Mouse (Mus musculus) hindbrain, embryonic 15.5 days (tissue): ENCODE data around the gene Shoc2. TPM values are rescaled to one million over a fixed set of nuclear protein-coding genes. Genes with fewer than 3 reads are reported as not detected.
"Not testable (repeated sequence)": the region's sequence is repeated elsewhere in the genome, so short reads cannot be mapped to it uniquely, and the experiment has no call there.

Source experiments
- ATAC-seq: fragments of 200-750 bp; cut with Nextera tagmentation; 2 replicates; pipeline ENCODE4 v1.8.0; 2017; ENCODE audit warnings: low read depth, moderate number of reproducible peaks, moderate TSS enrichment; ENCODE audit not compliant: low FRiP score
- H3K27ac ChIP-seq: fragments of 300-500 bp; sonication (generic); replicated peaks from 2 replicates; pipeline ENCODE4 v1.5.1; 2015; ENCODE audit warnings: mild to moderate bottlenecking, inconsistent platforms
- H3K27me3 ChIP-seq: fragments of 300-500 bp; sonication (generic); 2 replicates; pipeline ENCODE4 v1.6.1; 2015; ENCODE audit warnings: control low read depth, inconsistent platforms
- H3K36me3 ChIP-seq: fragments of 300-500 bp; sonication (generic); 2 replicates; pipeline ENCODE4 v1.6.1; 2015; ENCODE audit warnings: control low read depth, inconsistent platforms
- H3K4me1 ChIP-seq: fragments of 300-500 bp; sonication (generic); replicated peaks from 2 replicates; pipeline ENCODE4 v1.6.1; 2015; ENCODE audit warnings: control low read depth, inconsistent platforms
- H3K4me2 ChIP-seq: fragments of 300-500 bp; sonication (generic); 2 replicates; pipeline ENCODE4 v1.6.1; 2015; ENCODE audit warnings: moderate library complexity, mild to moderate bottlenecking, inconsistent platforms
- H3K4me3 ChIP-seq: fragments of 300-500 bp; sonication (generic); 2 replicates; pipeline ENCODE4 v1.5.1; 2015; ENCODE audit warnings: mild to moderate bottlenecking, inconsistent platforms
- H3K9ac ChIP-seq: fragments of 300-500 bp; sonication (generic); 2 replicates; pipeline ENCODE4 v1.6.1; 2015; ENCODE audit warnings: inconsistent platforms
- H3K9me3 ChIP-seq: fragments of 300-500 bp; sonication (generic); 2 replicates; pipeline ENCODE4 v1.6.1; 2016; ENCODE audit warnings: control low read depth, inconsistent platforms
- WGBS: fragments of 180-500 bp; shearing (Covaris S2); methylation state at CpG from one replicate; pipeline ENCODE4 v1.1.7; 2015; 5-methylcytosine and 5-hydroxymethylcytosine counted together
- polyA plus RNA-seq: library from polyadenylated mRNA; unstranded; fragments of >200 nt; fragmentation: Nextera tagmentation; extraction: Ambion mirVana; gene quantifications from 2 replicates; pipeline ENCODE4 v1.2.1, GENCODE M21; 2015

Gene Shoc2
- polyA plus RNA-seq, 1 experiment from 2014 or later: 64.6 TPM

DNA sequence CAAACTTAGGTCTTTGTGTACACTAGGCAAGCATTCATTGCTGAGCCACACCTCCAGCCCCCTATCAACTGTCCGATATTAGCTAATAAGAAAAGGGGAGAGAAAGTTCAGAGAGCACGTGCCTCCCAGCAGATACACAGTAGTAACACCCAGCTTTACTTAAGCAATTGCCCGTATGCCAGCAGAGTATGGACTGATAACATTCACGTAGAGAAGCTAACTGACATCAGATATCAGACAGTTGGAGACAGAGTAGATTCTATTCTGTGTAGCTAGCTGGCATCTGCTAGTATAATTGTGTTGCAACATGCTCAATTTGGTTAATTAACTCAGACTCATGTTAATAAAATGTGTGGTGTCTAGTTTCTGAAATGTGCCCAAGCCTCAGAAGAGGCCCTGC is 3.0 kb upstream of the Shoc2 start:
- no peaks in the 10 kb centered on the region for H3K27me3 ChIP-seq
- no peak overlapping the region for H3K4me2 ChIP-seq
- no peaks in the 10 kb centered on the region for H3K9me3 ChIP-seq
- no peak overlapping the region for H3K4me3 ChIP-seq
- H3K27ac ChIP-seq: no peak overlapping the region
- peaks cover 19% of the 10 kb centered on the region for H3K4me1 ChIP-seq
- H3K36me3 ChIP-seq: peaks cover 16% of the 10 kb centered on the region
- no peak overlapping the region for H3K9ac ChIP-seq
- WGBS: 89% methylated on average over 4 of the region's 4 CpGs
- no peak for ATAC-seq

DNA sequence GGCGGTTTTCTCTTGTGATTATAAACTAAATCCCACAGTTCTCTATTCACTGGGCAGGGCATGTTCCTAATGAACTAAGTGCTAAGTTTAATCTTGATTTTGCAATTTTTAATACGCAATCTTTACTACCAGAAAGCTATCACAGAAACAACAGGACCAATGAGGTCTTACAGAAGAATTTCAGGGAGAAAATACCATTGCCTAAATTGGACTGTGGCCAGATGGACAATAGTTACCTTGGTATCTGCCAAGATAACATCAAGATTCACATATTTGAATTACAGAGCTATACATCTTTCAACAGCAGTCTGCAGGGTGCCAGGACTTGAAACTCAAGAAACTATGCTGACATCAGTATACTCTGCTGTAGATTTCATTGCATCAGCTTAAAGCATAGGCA is 1.8 kb upstream of the Shoc2 start:
- Histone ChIP-seq H3K4me1 (peaks cover 27% of the 10 kb centered on the region), H3K27me3 (no peaks in the 10 kb centered on the region), H3K4me3 (peak overlapping the region; percentile 95; the same call in 1 of the 2 replicates), H3K9me3 (no peaks in the 10 kb centered on the region), H3K27ac (no peak overlapping the region), H3K36me3 (peaks cover 16% of the 10 kb centered on the region), H3K9ac (peak overlapping the region; percentile 69; the same call in 1 of the 2 replicates), H3K4me2 (peak overlapping the region; percentile 60)
- 97% methylated on average over 2 of the region's 2 CpGs for WGBS
- no peak for ATAC-seq

DNA sequence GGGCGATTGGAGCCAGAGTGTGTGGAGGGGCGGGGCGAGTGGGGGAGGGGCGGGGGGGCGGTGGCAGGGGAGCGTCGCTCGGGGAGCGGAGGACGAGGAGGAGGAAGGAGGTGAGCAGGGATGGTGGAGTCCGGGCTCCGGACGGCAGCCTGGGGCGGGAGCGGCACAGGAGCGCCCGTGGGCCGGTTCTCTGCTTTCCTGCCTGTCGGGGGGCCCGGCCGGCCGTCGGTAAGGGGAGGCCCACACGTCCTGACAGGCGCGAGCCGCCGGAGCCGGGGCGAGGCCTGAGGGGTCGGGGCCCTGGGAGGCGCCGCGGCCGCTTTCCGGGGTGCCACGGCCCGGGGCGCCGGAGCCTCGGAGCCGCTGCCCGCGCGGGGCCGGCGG is 672 bp downstream of the Shoc2 start:
- H3K27me3 ChIP-seq: no peaks in the 10 kb centered on the region
- no peaks in the 10 kb centered on the region for H3K36me3 ChIP-seq
- no peak; the same call in 1 of the 2 replicates for ATAC-seq
- H3K4me2 ChIP-seq: peak overlapping the region; percentile 63
- 0% methylated on average over 20 of the region's 47 CpGs for WGBS
- H3K9ac ChIP-seq: peak overlapping the region; percentile 91
- H3K4me3 ChIP-seq: peak overlapping the region; percentile 95
- H3K27ac ChIP-seq: peak overlapping the region; percentile 98
- no peaks in the 10 kb centered on the region for H3K9me3 ChIP-seq
- peaks cover 32% of the 10 kb centered on the region for H3K4me1 ChIP-seq

DNA sequence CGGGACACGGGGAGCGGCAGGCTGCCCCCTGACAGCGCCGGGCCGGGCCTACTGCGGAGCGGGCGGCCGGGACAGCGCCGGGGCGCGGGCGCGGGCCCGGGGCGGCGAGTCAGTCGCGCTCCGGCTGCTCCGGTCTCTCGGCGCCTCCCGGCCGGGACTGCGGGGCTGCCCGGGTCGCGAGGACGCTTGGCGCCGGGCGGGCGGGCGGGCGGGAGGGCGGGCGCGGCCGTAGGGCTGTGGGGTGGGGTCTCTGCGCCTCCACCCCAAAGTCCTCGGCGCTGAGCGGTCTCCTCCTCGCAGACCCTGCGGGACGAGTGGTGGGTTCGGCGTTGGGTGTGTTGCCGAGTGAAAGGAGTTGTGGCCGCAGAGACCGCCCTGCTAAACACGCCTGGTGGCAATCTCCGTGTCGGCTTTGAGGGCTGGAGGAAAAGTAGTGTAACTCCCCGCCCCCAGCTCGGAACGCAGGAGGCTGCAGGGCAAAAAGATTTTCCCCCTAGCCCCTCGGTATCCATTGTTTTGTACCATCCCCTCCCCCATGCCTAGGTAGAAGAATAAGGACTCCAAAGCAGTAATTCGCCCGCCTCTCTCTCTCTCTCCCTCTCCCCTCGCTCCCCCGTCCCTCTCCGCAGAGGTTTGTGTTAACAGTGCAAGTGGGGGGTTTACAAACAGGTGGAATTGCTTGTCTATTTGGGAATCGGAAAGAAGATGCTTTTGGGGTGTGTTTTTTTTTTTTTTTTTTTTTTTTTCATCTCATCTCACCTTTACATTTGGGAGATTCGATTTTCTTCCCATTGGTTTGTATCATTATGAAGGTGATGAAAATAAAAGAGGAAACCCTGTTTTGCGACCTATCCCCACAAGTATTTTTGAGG is 1.3 kb downstream of the Shoc2 start:
- WGBS: under 1% methylated on average over 30 of the region's 69 CpGs
- peak overlapping the region; percentile 98 for H3K27ac ChIP-seq
- peak overlapping the region; percentile 63 for H3K4me2 ChIP-seq
- peak overlapping the region; percentile 91 for H3K9ac ChIP-seq
- peak overlapping the region; percentile 95 for H3K4me3 ChIP-seq
- H3K9me3 ChIP-seq: no peaks in the 10 kb centered on the region
- H3K36me3 ChIP-seq: no peaks in the 10 kb centered on the region
- H3K4me1 ChIP-seq: peaks cover 32% of the 10 kb centered on the region
- ATAC-seq: peak; percentile 10; the same call in 1 of the 2 replicates
- H3K27me3 ChIP-seq: no peaks in the 10 kb centered on the region

DNA sequence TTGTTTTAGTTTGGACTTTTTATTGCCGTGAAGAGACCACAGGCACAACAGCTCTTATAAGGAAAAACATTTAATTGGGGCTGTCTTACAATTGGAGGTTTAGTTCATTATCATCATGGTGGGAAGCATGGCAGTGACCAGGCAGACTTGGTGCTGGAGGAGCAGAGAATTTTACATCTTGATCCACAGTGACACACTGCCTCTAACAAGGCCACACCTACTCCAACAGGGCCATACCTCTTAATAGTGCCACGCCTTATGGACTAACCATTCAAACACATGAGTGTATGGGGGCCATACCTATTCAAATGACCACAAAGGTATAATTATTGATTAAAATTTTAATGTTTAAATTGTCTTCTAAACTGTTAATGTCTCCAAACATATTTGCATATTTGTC is 13.4 kb downstream of the Shoc2 start:
- Histone ChIP-seq H3K27me3 (no peaks in the 10 kb centered on the region), H3K4me1 (no peaks in the 10 kb centered on the region), H3K9me3 (no peaks in the 10 kb centered on the region), H3K27ac (no peak overlapping the region), H3K4me3 (no peak overlapping the region), H3K36me3 (no peaks in the 10 kb centered on the region), H3K9ac (no peak overlapping the region), H3K4me2 (no peak overlapping the region)
- no peak for ATAC-seq
- 91% methylated on average over 2 of the region's 2 CpGs for WGBS

DNA sequence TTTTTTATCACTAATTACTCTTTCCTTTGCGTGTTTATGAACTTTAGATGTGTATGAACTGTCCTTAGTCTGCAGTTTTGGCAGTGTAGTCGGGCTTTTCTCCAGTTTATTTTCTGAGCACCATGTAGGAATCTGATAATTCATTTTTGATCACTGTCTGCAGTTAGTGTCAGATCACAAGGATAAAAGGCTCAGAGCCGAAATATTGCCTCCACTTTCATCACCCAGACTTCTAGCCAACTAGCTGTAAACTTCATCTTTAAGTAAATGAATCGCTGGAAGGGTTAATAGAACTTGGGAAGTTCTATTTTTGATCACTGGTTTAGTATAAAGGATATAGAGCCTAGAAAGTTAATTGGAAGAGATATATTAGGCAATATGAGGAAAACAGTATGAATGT is 18.4 kb downstream of the Shoc2 start:
- Histone ChIP-seq H3K36me3 (no peaks in the 10 kb centered on the region), H3K27me3 (no peaks in the 10 kb centered on the region), H3K27ac (no peak overlapping the region), H3K4me2 (no peak overlapping the region), H3K9ac (no peak overlapping the region), H3K4me3 (no peak overlapping the region), H3K9me3 (no peaks in the 10 kb centered on the region), H3K4me1 (no peaks in the 10 kb centered on the region)
- no peak for ATAC-seq
- 94% methylated on average over 4 of the region's 4 CpGs for WGBS

DNA sequence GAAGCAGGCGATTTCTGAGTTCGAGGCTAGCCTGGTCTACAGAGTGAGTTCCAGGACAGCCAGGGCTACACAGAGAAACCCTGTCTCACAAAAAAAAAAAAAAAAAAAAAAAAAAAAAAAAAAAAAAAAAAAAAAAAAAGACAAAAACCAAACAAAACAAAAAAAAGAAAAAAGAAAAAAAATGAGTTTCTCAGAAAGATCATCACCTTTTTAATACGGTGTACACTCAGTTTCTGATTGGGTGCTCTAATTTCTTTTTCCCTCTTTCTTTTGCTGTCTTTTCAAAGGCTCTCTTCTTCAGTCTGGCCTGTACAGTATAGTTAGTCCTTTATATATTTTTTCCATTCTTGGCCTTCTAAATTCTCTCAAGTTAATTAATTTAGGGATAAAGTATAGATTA is 20.2 kb downstream of the Shoc2 start:
- H3K4me3 ChIP-seq, H3K27me3 ChIP-seq, H3K36me3 ChIP-seq, H3K4me1 ChIP-seq, H3K9ac ChIP-seq, ATAC-seq, H3K9me3 ChIP-seq, H3K27ac ChIP-seq, H3K4me2 ChIP-seq: not testable (repeated sequence)
- WGBS: 94% methylated on average over 3 of the region's 3 CpGs

DNA sequence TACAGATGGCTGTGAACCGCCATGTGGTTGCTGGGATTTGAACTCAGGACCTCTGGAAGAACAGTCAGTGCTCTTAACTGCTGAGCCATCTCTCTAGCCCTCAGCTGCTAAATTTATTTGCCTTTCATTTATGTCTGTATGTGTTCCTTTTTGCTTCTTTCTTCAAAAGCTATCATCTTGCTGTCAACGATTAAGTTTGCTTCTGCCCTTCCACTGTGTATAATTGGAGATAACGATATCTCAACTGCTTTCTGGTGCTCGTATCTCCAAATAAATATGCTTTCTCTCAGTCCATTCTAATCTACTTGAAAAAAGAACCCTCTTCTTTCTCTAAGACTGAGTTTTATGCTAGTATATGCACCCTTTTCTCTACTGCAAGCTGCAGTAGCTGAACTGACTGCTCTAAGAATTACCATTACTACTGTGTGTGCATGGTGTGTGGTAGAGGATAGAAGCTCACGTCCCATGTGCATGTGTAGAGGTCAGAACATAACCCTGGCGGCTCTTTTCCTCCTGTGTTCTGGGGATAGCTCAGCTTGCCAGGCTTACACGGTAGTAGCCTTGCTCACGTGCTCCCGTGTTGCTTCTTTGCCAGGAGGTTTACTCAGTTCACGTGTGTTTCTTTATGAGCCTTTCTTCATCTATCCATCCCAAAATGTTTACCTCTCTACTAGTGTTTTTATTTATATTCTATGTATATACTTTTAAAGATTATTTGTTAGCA is 21.0 kb downstream of the Shoc2 start:
- Histone ChIP-seq H3K4me3 (no peak overlapping the region), H3K27ac (no peak overlapping the region), H3K4me2 (no peak overlapping the region), H3K9ac (no peak overlapping the region), H3K36me3 (no peaks in the 10 kb centered on the region), H3K4me1 (no peaks in the 10 kb centered on the region), H3K27me3 (no peaks in the 10 kb centered on the region), H3K9me3 (no peaks in the 10 kb centered on the region)
- ATAC-seq: no peak
- WGBS: 93% methylated on average over 10 of the region's 10 CpGs

DNA sequence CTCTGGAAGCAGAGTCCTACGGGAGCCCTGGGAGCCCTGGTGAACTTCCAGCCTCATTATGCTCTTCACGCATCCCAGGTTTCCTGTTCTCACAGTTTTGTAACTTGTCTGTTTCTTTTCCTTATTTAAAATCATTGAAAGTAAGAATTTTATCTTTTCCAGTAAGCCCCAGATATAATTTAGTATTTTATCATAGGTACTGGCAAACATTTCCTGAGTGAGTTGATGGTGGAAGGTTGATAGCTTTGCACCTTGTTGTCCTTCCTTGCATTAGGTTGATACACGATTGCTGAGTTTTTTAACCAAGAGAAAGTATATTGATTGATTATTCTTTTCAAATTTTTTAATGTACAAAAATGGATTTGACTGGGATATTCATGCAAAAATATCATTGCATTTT is 25.1 kb downstream of the Shoc2 start:
- Histone ChIP-seq H3K9ac (no peak overlapping the region), H3K36me3 (no peaks in the 10 kb centered on the region), H3K27ac (no peak overlapping the region), H3K27me3 (no peaks in the 10 kb centered on the region), H3K9me3 (no peaks in the 10 kb centered on the region), H3K4me3 (no peak overlapping the region), H3K4me1 (no peaks in the 10 kb centered on the region), H3K4me2 (no peak overlapping the region)
- no peak for ATAC-seq
- 91% methylated on average over 3 of the region's 3 CpGs for WGBS

DNA sequence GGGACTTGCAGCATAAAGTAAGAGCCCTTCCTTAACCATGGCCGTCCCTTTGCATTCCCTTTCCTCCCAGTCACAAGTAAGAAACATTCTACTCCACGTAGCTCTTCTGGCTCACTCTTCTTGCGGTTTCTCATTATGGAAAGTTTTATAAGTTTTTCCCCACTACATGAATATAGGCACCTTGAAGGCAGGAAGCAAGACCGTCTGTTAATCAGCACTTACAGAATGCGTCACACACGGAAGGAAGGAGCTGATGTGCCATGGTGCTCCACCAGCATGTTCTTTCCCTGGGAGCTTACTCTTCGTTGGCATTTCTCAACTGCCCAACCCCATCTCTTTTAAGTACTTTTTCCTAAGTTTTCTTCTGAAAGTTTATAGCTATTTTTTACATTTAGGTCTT is 27.8 kb downstream of the Shoc2 start:
- H3K9ac ChIP-seq: no peak overlapping the region
- H3K4me2 ChIP-seq: no peak overlapping the region
- ATAC-seq: no peak
- no peak overlapping the region for H3K4me3 ChIP-seq
- 88% methylated on average over 7 of the region's 7 CpGs for WGBS
- no peaks in the 10 kb centered on the region for H3K9me3 ChIP-seq
- H3K36me3 ChIP-seq: 0 out of 2 replicates have a peak, but pooled peaks cover 3% of the 10 kb centered on the region
- no peak overlapping the region for H3K27ac ChIP-seq
- no peaks in the 10 kb centered on the region for H3K27me3 ChIP-seq
- H3K4me1 ChIP-seq: no peaks in the 10 kb centered on the region

DNA sequence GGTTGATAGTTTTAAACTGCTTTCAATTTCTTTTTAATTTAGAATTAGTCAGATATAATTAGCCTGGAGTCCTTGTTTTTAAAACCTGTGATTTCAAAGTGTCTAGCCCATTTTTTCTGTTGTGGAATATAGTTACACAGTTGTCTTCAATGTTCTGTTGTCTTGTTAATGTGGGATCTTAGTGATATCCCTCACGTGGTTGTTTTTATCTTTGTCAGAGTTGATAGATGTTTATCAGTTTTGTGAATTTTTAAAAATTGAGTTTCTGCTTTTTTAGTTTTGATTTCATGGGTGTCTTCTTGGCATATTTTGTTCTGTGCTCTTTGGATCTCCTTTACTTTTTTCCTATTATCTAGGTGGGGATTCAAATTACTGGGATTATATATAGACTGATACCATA is 29.6 kb downstream of the Shoc2 start:
- ATAC-seq: no peak
- no peaks in the 10 kb centered on the region for H3K4me1 ChIP-seq

DNA sequence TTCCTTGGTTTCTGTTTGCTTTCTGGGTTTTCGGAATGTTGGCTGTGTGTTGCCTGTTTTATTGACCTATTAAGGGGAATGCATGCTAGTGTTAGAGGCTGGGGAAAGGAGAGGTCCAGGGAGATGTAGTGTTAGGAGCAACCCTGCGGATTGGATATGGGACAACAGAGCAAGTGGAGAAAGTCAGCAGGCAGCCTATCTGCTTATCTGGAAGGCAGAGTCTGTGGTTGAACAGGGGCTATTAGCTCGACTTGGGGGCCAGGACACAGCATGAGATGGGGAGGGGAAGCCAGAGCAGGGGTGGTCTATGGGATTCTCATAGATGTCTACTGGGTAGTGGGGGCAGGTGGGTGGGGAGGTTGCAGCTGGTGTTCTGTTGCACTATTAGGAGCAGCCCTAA is 37.9 kb downstream of the Shoc2 start:
- WGBS: 70% methylated on average over 3 of the region's 3 CpGs
- Histone ChIP-seq H3K9me3 (no peaks in the 10 kb centered on the region), H3K27me3 (no peaks in the 10 kb centered on the region), H3K9ac (no peak overlapping the region), H3K4me2 (no peak overlapping the region), H3K27ac (no peak overlapping the region), H3K36me3 (peaks cover 2% of the 10 kb centered on the region; the same call in 1 of the 2 replicates), H3K4me3 (no peak overlapping the region), H3K4me1 (no peaks in the 10 kb centered on the region)
- ATAC-seq: no peak

More for the DNA sequence above, 29.6 kb downstream of the Shoc2 start:
- Histone ChIP-seq H3K36me3 (peaks cover 7% of the 10 kb centered on the region; the same call in 1 of the 2 replicates), H3K9me3 (no peaks in the 10 kb centered on the region), H3K4me3 (no peak overlapping the region), H3K27me3 (no peaks in the 10 kb centered on the region), H3K27ac (no peak overlapping the region), H3K4me2 (no peak overlapping the region), H3K9ac (no peak overlapping the region)
- WGBS: 86% methylated on average over 1 of the region's 1 CpGs
